Mouse (Mus musculus) hindbrain, embryonic 13.5 days (tissue): ENCODE measurements around the gene Chkb. TPM values are rescaled to one million over a fixed set of nuclear protein-coding genes. Genes with fewer than 3 reads are reported as not detected.
"Not testable (repeated sequence)": the region's sequence is repeated elsewhere in the genome, so short reads cannot be mapped to it uniquely, and the experiment has no call there.

Experiments used
- ATAC-seq: fragments of 200-750 bp; cut with Nextera tagmentation; 2 replicates; pipeline ENCODE4 v1.8.0; 2017; ENCODE audit warnings: moderate TSS enrichment; ENCODE audit not compliant: low FRiP score
- H3K27ac ChIP-seq: fragments of 300-500 bp; sonication (generic); 2 replicates; pipeline ENCODE4 v1.5.1; 2015; ENCODE audit warnings: inconsistent platforms, mild to moderate bottlenecking, moderate library complexity
- H3K27me3 ChIP-seq: fragments of 300-500 bp; sonication (generic); 2 replicates; pipeline ENCODE4 v1.6.1; 2015; ENCODE audit warnings: mild to moderate bottlenecking, inconsistent platforms
- H3K36me3 ChIP-seq: fragments of 300-500 bp; sonication (generic); 2 replicates; pipeline ENCODE4 v1.6.1; 2015; ENCODE audit warnings: mild to moderate bottlenecking, inconsistent platforms
- H3K4me1 ChIP-seq: fragments of 300-500 bp; sonication (generic); replicated peaks from 2 replicates; pipeline ENCODE4 v1.6.1; 2015; ENCODE audit warnings: inconsistent platforms
- H3K4me2 ChIP-seq: fragments of 300-500 bp; sonication (generic); 2 replicates; pipeline ENCODE4 v1.6.1; 2015; ENCODE audit warnings: inconsistent platforms, mild to moderate bottlenecking, moderate library complexity
- H3K4me3 ChIP-seq: fragments of 300-500 bp; sonication (generic); 2 replicates; pipeline ENCODE4 v1.5.1; 2015; ENCODE audit warnings: mild to moderate bottlenecking, inconsistent platforms
- H3K9ac ChIP-seq: fragments of 300-500 bp; sonication (generic); 2 replicates; pipeline ENCODE4 v1.6.1; 2015; ENCODE audit warnings: mild to moderate bottlenecking, inconsistent platforms
- H3K9me3 ChIP-seq: fragments of 300-500 bp; sonication (generic); 2 replicates; pipeline ENCODE4 v1.6.1; 2016; ENCODE audit warnings: inconsistent platforms
- WGBS: fragments of 180-500 bp; shearing (Covaris S2); methylation state at CpG from one replicate; pipeline ENCODE4 v1.1.7; 2015; 5-methylcytosine and 5-hydroxymethylcytosine counted together
- polyA plus RNA-seq: library from polyadenylated mRNA; unstranded; fragments of >200 nt; fragmentation: Nextera tagmentation; extraction: Ambion mirVana; gene quantifications from 2 replicates; pipeline ENCODE4 v1.2.1, GENCODE M21; 2015

Gene Chkb
- polyA plus RNA-seq, 1 experiment from 2014 or later = 92.7 TPM

DNA sequence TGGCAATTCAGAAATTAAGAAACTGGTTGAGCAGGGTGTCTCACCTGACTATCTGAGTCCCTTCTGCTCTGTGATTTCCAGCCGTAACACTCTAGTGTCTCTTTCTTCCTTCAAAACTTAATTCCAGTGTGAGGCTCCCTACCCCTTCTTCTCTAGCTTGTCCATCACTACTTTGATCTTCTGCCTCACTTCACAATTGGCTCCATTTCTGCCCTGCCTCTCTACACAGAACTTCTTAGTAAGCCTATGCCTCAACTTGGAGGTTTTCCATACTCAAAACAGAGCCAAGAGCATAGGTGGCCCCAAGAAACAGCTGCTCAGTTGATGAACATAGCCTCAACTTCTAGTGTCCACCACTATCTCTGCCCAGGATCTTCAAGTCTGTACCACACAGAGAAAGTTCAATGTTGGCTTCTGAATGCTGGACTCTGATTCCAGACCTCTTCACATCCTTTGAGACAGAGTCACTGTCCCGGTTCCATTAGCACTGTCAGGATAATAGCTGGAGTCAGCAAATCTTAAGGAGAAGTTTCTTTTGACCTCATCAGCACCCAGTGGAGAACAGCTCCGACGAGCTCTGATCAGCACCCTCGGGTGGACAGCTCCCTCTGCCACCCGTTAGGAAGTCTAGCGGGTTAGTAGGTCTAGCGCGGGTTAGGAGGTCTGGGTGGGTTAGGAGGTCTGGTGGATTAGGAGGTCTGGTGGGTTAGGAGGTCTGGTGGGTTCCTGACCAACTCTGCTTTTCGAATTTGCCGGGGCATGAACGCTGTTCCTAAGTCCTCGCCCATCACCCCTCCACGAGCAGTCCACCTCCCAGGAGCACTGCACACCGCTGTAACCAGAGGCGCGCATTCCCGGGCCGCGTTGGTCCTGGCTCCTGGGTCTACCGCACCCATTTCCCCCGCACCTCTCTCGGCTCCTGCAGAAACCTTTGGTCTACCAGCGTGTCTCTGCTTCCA lies 23.5 kb upstream of the Chkb start:
- 4% methylated on average over 24 of the region's 24 CpGs for WGBS
- Histone ChIP-seq H3K9me3 (no peaks in the 10 kb centered on the region), H3K4me3 (peak overlapping the region; percentile 72), H3K36me3 (peaks cover 20% of the 10 kb centered on the region), H3K4me1 (peaks cover 43% of the 10 kb centered on the region), H3K27ac (peak overlapping the region; percentile 90), H3K9ac (peak overlapping the region; percentile 88), H3K4me2 (peak overlapping the region; percentile 87), H3K27me3 (peaks cover 11% of the 10 kb centered on the region; the same call in 1 of the 2 replicates)
- peak; percentile 84 for ATAC-seq

DNA sequence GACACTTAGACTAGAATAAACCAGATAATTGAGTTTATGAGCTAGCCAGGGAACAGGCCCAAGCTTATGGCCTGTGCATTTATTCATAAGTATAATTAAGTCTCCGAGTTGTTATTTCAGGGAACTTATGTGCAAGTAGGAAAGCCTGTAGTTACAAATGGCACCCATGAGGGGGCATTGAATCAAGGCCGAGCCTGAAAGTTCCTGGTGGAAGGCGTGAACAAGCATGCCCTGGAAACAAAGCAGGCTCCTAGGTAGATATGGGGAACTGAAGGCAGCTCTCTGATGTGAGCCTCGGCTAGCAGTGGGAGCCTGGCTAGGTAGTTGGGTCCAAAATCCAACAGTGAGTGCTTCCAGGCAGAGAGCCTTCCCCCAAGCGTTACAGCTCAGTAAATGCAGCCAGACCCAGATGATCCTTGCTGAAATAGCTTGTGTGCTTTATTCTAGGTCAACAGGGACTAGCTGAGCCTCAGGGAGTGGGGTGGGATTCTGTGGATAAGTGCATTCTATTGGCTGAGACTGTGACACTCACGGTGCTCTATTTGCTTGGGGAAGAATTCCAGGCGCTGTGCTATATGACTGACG lies 12.9 kb upstream of the Chkb start:
- no peak for ATAC-seq
- no peaks in the 10 kb centered on the region for H3K9me3 ChIP-seq
- H3K27ac ChIP-seq = no peak overlapping the region
- no peaks in the 10 kb centered on the region for H3K4me1 ChIP-seq
- H3K36me3 ChIP-seq = 0 out of 2 replicates have a peak, but pooled peaks cover 4% of the 10 kb centered on the region
- H3K9ac ChIP-seq = no peak overlapping the region
- no peaks in the 10 kb centered on the region for H3K27me3 ChIP-seq
- no peak overlapping the region for H3K4me2 ChIP-seq
- 43% methylated on average over 8 of the region's 8 CpGs for WGBS
- no peak overlapping the region for H3K4me3 ChIP-seq

- Histone ChIP-seq H3K4me1 (peaks cover 8% of the 10 kb centered on the region; the same call in 1 of the 2 replicates), H3K9me3 (no peaks in the 10 kb centered on the region), H3K4me2 (no peak overlapping the region), H3K36me3 (no peaks in the 10 kb centered on the region), H3K27me3 (no peaks in the 10 kb centered on the region), H3K9ac (no peak overlapping the region), H3K4me3 (no peak overlapping the region), H3K27ac (no peak overlapping the region)
- WGBS = 91% methylated on average over 5 of the region's 5 CpGs
- ATAC-seq = no peak
Observed at GRCm38 (mm10) chr15:89435878-89436277, 6.2 kb upstream of the Chkb start.

GRCm38 (mm10) chr15:89434136-89434535 lies 4.4 kb upstream of the Chkb start:
- H3K27me3 ChIP-seq = no peaks in the 10 kb centered on the region
- H3K4me3 ChIP-seq = no peak overlapping the region
- H3K27ac ChIP-seq = no peak overlapping the region
- H3K4me1 ChIP-seq = peaks cover 14% of the 10 kb centered on the region
- H3K9ac ChIP-seq = no peak overlapping the region
- no peaks in the 10 kb centered on the region for H3K36me3 ChIP-seq
- ATAC-seq = no peak
- no peak overlapping the region for H3K4me2 ChIP-seq
- 68% methylated on average over 3 of the region's 3 CpGs for WGBS
- no peaks in the 10 kb centered on the region for H3K9me3 ChIP-seq

DNA sequence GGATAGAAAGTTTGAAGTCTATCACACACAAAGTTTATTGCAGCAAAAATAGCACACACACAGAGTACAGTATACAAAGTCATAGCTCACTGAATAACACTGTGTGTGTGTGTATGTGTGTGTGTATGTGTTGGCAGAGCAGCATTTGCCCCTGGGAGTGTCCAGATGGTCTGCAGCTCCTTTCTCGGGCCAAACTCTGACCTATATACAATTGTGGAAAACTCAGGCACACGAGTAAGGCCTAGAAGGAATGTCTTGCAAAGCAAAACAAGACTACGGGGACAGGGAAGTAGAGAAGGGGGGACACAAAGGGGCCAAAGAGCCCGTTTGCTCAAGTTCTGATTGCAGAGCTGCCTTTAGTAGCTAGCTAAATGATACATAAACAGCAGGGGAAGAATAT lies 3.2 kb upstream of the Chkb start:
- H3K27ac ChIP-seq = no peak overlapping the region
- WGBS = 74% methylated on average over 4 of the region's 4 CpGs
- no peaks in the 10 kb centered on the region for H3K27me3 ChIP-seq
- H3K4me2 ChIP-seq = no peak overlapping the region
- no peak overlapping the region for H3K4me3 ChIP-seq
- no peak overlapping the region for H3K9ac ChIP-seq
- peaks cover 24% of the 10 kb centered on the region for H3K4me1 ChIP-seq
- no peak for ATAC-seq
- H3K9me3 ChIP-seq = no peaks in the 10 kb centered on the region
- no peaks in the 10 kb centered on the region for H3K36me3 ChIP-seq

- Histone ChIP-seq H3K4me1 (peaks cover 28% of the 10 kb centered on the region), H3K27me3 (no peaks in the 10 kb centered on the region), H3K9me3 (no peaks in the 10 kb centered on the region), H3K9ac (no peak overlapping the region), H3K36me3 (peaks cover 11% of the 10 kb centered on the region), H3K4me3 (no peak overlapping the region), H3K4me2 (no peak overlapping the region), H3K27ac (no peak overlapping the region)
- no peak for ATAC-seq
- WGBS = 91% methylated on average over 6 of the region's 6 CpGs
Observed at GRCm38 (mm10) chr15:89431806-89432205, 2.1 kb upstream of the Chkb start.

GRCm38 (mm10) chr15:89431271-89431670 lies 1.6 kb upstream of the Chkb start:
- no peak for ATAC-seq

DNA sequence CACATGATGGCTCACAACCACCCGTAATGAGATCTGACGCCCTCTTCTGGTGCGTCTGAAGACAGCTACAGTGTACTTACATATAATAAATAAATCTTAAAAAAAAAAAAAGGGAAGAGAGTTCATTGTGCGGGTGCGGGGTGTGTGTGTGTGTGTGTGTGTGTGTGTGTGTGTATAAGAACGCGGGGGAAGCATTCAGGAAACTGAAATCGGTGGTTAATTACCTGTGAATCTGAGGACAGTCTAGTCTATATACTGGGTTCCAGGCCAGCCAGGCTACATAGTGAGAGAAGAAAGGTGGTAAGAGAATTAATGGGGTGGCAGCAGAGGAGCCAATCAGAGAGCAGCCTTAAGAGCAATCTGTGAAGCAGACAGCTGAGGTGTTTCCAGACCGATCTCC lies 1.1 kb upstream of the Chkb start:
- H3K4me3 ChIP-seq, H3K9me3 ChIP-seq, H3K27me3 ChIP-seq, ATAC-seq, H3K9ac ChIP-seq, H3K27ac ChIP-seq: not testable (repeated sequence)
- H3K4me2 ChIP-seq = peak overlapping the region; percentile 90
- peaks cover 22% of the 10 kb centered on the region for H3K36me3 ChIP-seq
- H3K4me1 ChIP-seq = peaks cover 28% of the 10 kb centered on the region
- 79% methylated on average over 9 of the region's 9 CpGs for WGBS

More at GRCm38 (mm10) chr15:89431271-89431670, 1.6 kb upstream of the Chkb start:
- Histone ChIP-seq H3K9me3 (no peaks in the 10 kb centered on the region), H3K36me3 (peaks cover 17% of the 10 kb centered on the region), H3K4me2 (no peak overlapping the region), H3K9ac (no peak overlapping the region), H3K4me3 (no peak overlapping the region), H3K27me3 (no peaks in the 10 kb centered on the region), H3K4me1 (peaks cover 28% of the 10 kb centered on the region), H3K27ac (no peak overlapping the region)
- 94% methylated on average over 3 of the region's 3 CpGs for WGBS

DNA sequence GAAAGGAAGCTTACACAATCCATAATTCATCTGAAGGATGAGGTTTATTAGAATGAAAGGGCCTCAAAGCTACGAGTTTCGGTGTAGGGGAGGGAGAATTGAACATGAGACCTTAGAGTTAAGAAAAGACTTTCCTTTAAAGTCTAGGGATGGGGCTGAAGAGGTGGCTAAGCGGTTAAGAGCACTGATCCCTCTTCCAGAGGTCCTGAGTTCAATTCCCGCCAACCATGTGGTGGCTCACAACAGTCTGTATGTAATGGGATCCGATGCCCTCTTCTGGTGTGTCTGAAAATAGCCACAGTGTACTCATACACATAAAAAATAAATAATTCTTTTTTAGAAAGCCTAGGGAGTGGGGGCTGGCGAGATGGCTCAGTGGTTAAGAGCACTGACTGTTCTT lies 633 bp upstream of the Chkb start:
- WGBS = 49% methylated on average over 6 of the region's 6 CpGs
- no peak for ATAC-seq
- H3K4me3 ChIP-seq = peak overlapping the region; percentile 78
- H3K4me2 ChIP-seq = peak overlapping the region; percentile 90
- peaks cover 25% of the 10 kb centered on the region for H3K36me3 ChIP-seq
- no peaks in the 10 kb centered on the region for H3K9me3 ChIP-seq
- H3K9ac ChIP-seq = peak overlapping the region; percentile 84
- H3K27me3 ChIP-seq = no peaks in the 10 kb centered on the region
- H3K27ac ChIP-seq = peak overlapping the region; percentile 98
- peaks cover 28% of the 10 kb centered on the region for H3K4me1 ChIP-seq

DNA sequence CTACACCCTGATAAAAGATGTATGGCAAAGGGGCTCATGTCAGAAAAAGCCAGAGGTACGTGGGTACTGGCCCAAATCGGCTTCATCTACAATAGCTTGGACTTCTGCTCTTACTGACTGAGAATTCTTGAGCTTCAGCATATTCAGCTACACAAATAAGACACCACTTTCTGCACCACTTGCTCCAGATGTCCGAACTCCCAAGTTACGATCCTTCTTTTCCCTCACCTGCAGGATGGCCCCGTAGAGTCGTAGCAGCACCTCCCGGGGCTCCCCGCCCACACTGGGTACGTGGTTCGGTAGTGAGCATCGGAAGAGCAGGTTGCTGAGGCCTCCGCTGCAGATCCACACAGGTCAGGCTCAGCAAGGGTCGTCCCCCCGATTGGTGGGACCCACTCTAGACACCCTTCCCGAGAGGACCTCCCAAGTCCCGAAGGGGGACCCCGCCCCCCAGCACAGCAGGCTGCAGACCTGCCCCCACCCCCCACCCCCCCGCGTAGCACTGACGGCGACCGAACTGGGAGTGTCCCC lies 822 bp downstream of the Chkb start:
- ATAC-seq = peak; percentile 57
- Histone ChIP-seq H3K36me3 (peaks cover 33% of the 10 kb centered on the region), H3K27ac (peak overlapping the region; percentile 98), H3K9ac (peak overlapping the region; percentile 84), H3K27me3 (no peaks in the 10 kb centered on the region), H3K4me1 (peaks cover 28% of the 10 kb centered on the region), H3K4me3 (peak overlapping the region; percentile 78), H3K4me2 (peak overlapping the region; percentile 90), H3K9me3 (no peaks in the 10 kb centered on the region)
- 4% methylated on average over 22 of the region's 22 CpGs for WGBS

DNA sequence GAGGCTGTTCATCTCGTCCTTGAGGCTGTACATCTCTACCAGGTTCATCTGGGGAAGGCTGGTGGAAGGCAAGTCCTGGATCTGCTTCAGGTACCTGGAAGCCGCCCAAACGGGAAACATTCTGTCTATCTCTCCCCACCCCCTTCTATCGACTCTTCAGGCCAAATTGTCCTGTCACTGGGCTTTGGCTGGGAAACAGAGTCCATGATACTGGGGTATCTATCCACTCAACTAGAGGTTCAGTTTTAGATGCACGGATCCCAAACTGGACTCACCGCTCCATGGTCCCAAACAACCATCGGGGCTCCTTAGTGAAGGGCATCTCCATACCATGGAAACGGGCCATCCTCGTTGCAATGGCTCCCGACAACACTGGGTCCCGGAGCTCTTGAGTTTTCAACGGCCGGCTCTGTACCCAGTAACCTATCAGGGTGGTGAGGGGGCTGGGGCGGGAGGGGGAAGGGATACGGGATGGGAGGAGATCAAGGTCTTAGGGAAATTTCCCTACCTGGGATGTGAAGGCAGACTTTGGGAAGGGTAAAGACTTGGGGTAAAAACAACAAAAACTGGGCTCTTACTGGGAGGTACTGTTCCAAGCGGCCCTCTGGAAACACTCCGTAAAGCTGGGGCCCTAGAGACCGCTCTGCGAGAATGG lies 1.4 kb downstream of the Chkb start:
- Histone ChIP-seq H3K9ac (peak overlapping the region; percentile 84), H3K4me3 (peak overlapping the region; percentile 78), H3K4me1 (peaks cover 28% of the 10 kb centered on the region), H3K27me3 (no peaks in the 10 kb centered on the region), H3K4me2 (peak overlapping the region; percentile 90), H3K9me3 (no peaks in the 10 kb centered on the region), H3K27ac (0 out of 2 replicates have a peak overlapping the region, but pooled peaks have one; percentile 98), H3K36me3 (peaks cover 39% of the 10 kb centered on the region)
- ATAC-seq = no peak
- WGBS = 87% methylated on average over 19 of the region's 19 CpGs

DNA sequence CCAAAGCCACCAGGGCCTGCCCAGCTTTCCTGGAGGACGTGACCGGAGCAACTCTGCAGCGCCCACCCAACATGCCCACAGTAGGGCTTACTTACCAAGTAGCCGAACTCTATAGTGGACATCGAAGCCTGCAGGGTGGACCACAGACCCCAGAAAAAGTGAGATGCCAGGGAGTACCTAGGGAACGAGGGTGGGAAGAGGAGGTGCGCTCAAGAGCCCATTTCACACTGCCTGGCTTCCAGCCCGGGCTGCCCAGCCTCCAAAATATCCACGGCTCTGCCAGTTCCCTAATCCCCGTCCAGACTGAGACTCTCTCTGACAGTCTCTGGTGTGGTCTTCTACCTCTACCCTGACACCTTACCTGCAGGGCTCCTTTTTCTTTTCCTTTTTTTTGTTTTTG lies 3.0 kb downstream of the Chkb start:
- Histone ChIP-seq H3K27ac (no peak overlapping the region), H3K4me2 (no peak overlapping the region), H3K9ac (no peak overlapping the region), H3K36me3 (peaks cover 51% of the 10 kb centered on the region), H3K4me1 (peaks cover 28% of the 10 kb centered on the region), H3K4me3 (no peak overlapping the region), H3K27me3 (no peaks in the 10 kb centered on the region), H3K9me3 (no peaks in the 10 kb centered on the region)
- ATAC-seq = no peak
- WGBS = 94% methylated on average over 10 of the region's 10 CpGs
